Mouse (Mus musculus) stomach, embryonic 14.5 days (tissue): ENCODE measurements around the gene Slc36a3. TPM values are rescaled to one million over a fixed set of nuclear protein-coding genes. Genes with fewer than 3 reads are reported as not detected.

ENCODE experiments used
- ATAC-seq: fragments of 200-750 bp; cut with Nextera tagmentation; 2 replicates; pipeline ENCODE4 v1.8.0; 2017; ENCODE audit warnings: low read depth, moderate TSS enrichment; ENCODE audit not compliant: insufficient number of reproducible peaks, insufficient read depth, low FRiP score
- H3K27ac ChIP-seq: fragments of 300-500 bp; sonication (generic); 2 replicates; pipeline ENCODE4 v1.5.1; 2014; ENCODE audit warnings: mild to moderate bottlenecking, low read length, moderate library complexity, mixed read lengths
- H3K27me3 ChIP-seq: fragments of 300-500 bp; sonication (generic); 2 replicates; pipeline ENCODE4 v1.6.1; 2014; ENCODE audit warnings: low read length, control low read depth, mixed read lengths; ENCODE audit not compliant: control insufficient read depth, insufficient read depth
- H3K36me3 ChIP-seq: fragments of 300-500 bp; sonication (generic); 2 replicates; pipeline ENCODE4 v1.6.1; 2014; ENCODE audit warnings: mild to moderate bottlenecking, control low read depth, low read length, moderate library complexity, mixed read lengths; ENCODE audit not compliant: control insufficient read depth, insufficient read depth
- H3K4me1 ChIP-seq: fragments of 300-500 bp; sonication (generic); 2 replicates; pipeline ENCODE4 v1.6.1; 2014; ENCODE audit warnings: low read length, control low read depth, mixed read lengths; ENCODE audit not compliant: control insufficient read depth, insufficient read depth
- H3K4me2 ChIP-seq: fragments of 300-500 bp; sonication (generic); replicated peaks from 2 replicates; pipeline ENCODE4 v1.6.1; 2014; ENCODE audit warnings: low read depth, low read length, control low read depth
- H3K4me3 ChIP-seq: fragments of 300-500 bp; sonication (generic); 2 replicates; pipeline ENCODE4 v1.5.1; 2014; ENCODE audit warnings: low read depth, low read length, control low read depth
- H3K9ac ChIP-seq: fragments of 300-500 bp; sonication (generic); replicated peaks from 2 replicates; pipeline ENCODE4 v1.6.1; 2014; ENCODE audit warnings: low read depth, mild to moderate bottlenecking, control low read depth, low read length, moderate library complexity, mixed read lengths
- H3K9me3 ChIP-seq: fragments of 300-500 bp; sonication (generic); 2 replicates; pipeline ENCODE4 v1.6.1; 2016; ENCODE audit warnings: low read depth, low read length, control low read depth; ENCODE audit not compliant: control insufficient read depth
- WGBS: fragments of 180-500 bp; shearing (Covaris S2); extraction: QIAGEN DNeasy Blood & Tissue Kit; methylation state at CpG from one replicate; pipeline ENCODE4 v1.1.7; 2014; 5-methylcytosine and 5-hydroxymethylcytosine counted together
- polyA plus RNA-seq: library from polyadenylated mRNA; unstranded; fragments of >200 nt; fragmentation: Nextera tagmentation; extraction: Ambion mirVana; gene quantifications from 2 replicates; pipeline ENCODE4 v1.2.1, GENCODE M21; 2014

The Slc36a3 gene
- polyA plus RNA-seq, 1 experiment from 2014 or later, result not detected

DNA sequence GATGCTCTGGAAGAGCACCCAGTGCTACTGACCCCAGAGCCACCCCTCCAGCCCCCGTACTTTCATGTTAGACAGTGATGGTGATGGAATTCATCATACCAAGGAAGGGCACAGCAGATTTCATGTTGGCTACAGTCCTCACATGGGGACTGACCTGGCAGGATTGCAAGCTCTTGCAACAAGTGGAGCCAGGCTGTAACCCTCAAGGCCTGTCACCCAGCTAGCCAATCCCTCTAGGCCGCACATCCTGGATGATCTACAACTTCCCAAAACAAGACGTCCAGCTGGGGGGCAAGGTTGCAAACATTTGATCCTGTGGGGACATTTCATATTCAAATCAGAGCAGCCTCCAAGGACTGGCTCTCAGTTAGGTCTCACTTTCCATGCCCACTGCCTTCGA, 66.9 kb downstream of the Slc36a3 start:
- WGBS, result 68% methylated on average over 4 of the region's 4 CpGs

DNA sequence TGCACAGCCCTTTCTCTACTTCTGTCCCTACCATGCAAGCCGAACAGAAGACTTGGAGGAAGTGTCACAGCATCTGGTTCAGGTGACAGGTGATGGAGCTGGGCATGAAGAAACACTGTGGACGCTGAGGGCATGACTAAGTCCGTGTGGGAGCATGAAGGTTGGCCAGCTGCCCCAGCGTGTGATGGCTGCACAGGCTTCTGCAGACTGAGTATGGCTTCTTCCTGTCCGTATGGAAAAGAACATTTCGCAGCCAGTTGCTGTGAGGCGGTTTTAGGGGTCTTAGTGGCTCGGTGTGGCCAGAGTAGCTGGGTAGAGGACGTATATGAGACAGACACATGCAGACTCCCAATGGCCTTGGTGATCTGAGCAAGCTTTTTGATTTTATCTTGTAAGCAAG, 70.3 kb downstream of the Slc36a3 start:
- 91% methylated on average over 9 of the region's 9 CpGs for WGBS
- Histone ChIP-seq H3K36me3 (no peaks in the 10 kb centered on the region), H3K4me2 (no peak overlapping the region), H3K4me3 (no peak overlapping the region), H3K4me1 (peaks cover 5% of the 10 kb centered on the region; the same call in 1 of the 2 replicates), H3K9me3 (no peaks in the 10 kb centered on the region), H3K27ac (no peak overlapping the region), H3K9ac (no peak overlapping the region), H3K27me3 (no peaks in the 10 kb centered on the region)
- ATAC-seq, result no peak

More for the DNA sequence above, 66.9 kb downstream of the Slc36a3 start:
- Histone ChIP-seq H3K36me3 (no peaks in the 10 kb centered on the region), H3K4me2 (no peak overlapping the region), H3K9me3 (no peaks in the 10 kb centered on the region), H3K9ac (no peak overlapping the region), H3K4me1 (no peaks in the 10 kb centered on the region), H3K27ac (no peak overlapping the region), H3K4me3 (no peak overlapping the region), H3K27me3 (no peaks in the 10 kb centered on the region)
- no peak for ATAC-seq

DNA sequence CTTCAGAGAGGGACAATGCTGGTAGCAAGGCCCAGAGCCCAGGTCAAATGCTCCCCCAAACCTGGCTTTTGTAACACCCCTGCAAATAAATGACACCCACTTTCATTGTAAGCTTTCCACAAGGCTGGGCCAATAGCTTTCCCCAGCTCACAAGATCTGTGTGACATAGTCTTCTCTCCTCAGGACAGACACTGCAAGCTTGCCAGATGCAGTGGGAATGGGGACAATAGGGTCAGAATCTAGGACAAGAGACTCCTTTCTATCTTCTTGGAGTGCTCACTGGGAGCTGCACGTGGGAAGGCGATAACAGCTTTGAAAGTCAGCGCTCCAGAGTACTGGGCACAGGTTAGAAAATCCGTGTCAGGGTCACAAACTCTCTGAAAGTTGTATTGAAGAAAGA, 72.3 kb downstream of the Slc36a3 start:
- no peak overlapping the region for H3K4me2 ChIP-seq
- no peak overlapping the region for H3K9ac ChIP-seq
- H3K9me3 ChIP-seq, result no peaks in the 10 kb centered on the region
- no peak overlapping the region for H3K27ac ChIP-seq
- H3K36me3 ChIP-seq, result no peaks in the 10 kb centered on the region
- no peak overlapping the region for H3K4me3 ChIP-seq
- H3K27me3 ChIP-seq, result no peaks in the 10 kb centered on the region
- no peak for ATAC-seq
- 87% methylated on average over 4 of the region's 4 CpGs for WGBS
- H3K4me1 ChIP-seq, result peaks cover 5% of the 10 kb centered on the region; the same call in 1 of the 2 replicates

DNA sequence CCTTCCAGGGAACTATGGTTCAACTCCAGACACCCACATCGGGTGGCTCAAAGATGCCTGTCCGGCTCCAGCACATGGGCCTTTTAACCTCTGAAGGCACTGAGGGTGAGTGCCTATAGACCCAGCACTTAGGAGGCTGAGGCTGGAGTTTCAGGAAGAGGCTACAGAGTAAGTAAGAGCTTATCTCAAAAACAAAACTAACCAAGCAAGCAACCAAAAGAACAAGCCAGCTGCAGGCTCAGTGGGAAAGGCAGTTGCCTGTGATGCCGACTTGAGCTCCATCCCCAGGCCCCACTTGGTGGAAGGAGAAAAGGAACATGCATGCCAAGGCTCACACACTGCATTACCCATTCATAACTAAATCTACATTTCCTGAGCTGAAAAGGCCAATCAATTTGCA, 73.0 kb downstream of the Slc36a3 start:
- H3K4me2 ChIP-seq, result peak overlapping the region; percentile 88
- 57% methylated on average over 3 of the region's 3 CpGs for WGBS

DNA sequence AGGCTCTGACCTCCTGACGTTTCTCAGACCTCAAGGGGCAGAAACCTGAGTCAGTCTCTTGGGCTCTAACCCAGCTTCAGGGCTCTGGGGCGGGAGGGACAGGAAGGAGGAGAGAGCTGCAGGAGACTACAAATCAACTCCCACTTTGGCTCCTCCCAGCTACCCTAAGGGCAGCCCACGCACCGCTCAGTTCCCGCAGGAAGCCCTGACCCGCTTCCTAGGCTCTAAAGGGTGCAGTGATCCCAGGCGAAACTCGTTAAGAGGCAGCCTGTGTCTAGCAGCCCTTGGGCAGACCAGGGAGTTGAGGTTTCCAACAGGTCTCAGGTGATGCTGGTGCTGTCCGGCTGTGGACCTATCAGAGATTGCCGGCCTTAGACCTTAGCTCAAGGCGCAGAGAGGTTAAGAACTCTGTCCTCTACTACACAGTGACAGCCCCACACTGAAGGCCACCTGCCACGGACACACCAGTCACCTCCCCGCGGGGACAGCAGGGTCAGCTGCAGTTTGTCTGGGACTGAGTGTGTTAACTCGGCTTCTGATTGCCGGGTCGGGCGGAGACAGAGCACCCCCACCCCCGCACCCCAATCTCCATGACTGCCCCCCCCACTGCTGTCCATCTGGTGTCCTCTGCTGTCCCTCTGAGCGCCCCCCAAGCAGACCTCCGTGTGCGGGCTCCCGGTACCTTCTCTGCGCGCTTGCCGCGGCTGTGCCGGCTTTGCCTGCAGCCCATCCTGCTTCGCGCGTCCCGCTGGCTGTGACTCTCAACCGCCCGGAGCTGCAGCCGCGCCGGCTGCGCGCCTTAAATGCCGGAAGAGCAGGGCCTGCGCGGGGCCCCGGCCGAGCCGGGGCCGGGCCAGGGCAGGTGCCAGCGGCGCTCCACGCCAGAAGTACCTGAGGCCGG, 73.9 kb downstream of the Slc36a3 start, which contains the start of gene Ccdc69:
Gene Ccdc69 (minus strand): TSS at position 801 of the 901 bp plus-strand sequence.
- H3K9ac ChIP-seq, result peak within 1 kb of the TSS; percentile 34; the same call in 1 of the 2 replicates
- peak within 1 kb of the TSS; percentile 44 for H3K4me3 ChIP-seq
- peaks cover 5% of the 10 kb centered on the region; the same call in 1 of the 2 replicates for H3K4me1 ChIP-seq
- H3K27me3 ChIP-seq, result no peaks in the 10 kb centered on the region
- H3K27ac ChIP-seq, result no peak within 1 kb of the TSS
- no peaks in the 10 kb centered on the region for H3K36me3 ChIP-seq
- under 1% methylated on average over 50 of the region's 50 CpGs for WGBS
- no peaks in the 10 kb centered on the region for H3K9me3 ChIP-seq
- peak; percentile 67; the same call in 1 of the 2 replicates for ATAC-seq
- H3K4me2 ChIP-seq, result peak within 1 kb of the TSS; percentile 88

More for the DNA sequence above, 73.0 kb downstream of the Slc36a3 start:
- Histone ChIP-seq H3K27ac (no peak overlapping the region), H3K9me3 (no peaks in the 10 kb centered on the region), H3K27me3 (no peaks in the 10 kb centered on the region), H3K9ac (no peak overlapping the region), H3K36me3 (no peaks in the 10 kb centered on the region), H3K4me1 (peaks cover 5% of the 10 kb centered on the region; the same call in 1 of the 2 replicates), H3K4me3 (peak overlapping the region; percentile 44; the same call in 1 of the 2 replicates)
- no peak for ATAC-seq

DNA sequence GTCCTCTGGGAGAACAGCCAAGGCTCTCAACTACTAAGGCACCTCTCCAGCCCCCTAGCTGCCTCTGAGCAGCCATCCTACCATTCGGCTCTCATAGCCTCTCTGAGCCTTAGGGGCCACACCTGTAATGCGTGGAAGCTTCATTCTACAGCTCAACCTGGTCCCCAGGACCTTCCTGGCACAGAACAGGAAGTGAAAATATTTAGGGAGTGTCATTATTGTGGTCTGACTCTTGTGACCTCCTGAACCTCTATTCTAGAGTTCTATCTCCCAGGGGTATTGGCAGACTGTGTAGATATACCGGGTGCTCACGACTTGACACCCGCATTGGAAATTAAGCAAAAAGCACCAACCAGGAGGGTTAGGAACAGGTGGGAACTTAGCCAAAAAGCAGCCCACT, 75.3 kb downstream of the Slc36a3 start:
- no peak for ATAC-seq
- 85% methylated on average over 5 of the region's 5 CpGs for WGBS
- H3K4me3 ChIP-seq, result no peak overlapping the region
- H3K4me2 ChIP-seq, result no peak overlapping the region
- no peaks in the 10 kb centered on the region for H3K27me3 ChIP-seq
- H3K36me3 ChIP-seq, result no peaks in the 10 kb centered on the region
- peaks cover 5% of the 10 kb centered on the region; the same call in 1 of the 2 replicates for H3K4me1 ChIP-seq
- no peak overlapping the region for H3K27ac ChIP-seq
- H3K9me3 ChIP-seq, result no peaks in the 10 kb centered on the region
- H3K9ac ChIP-seq, result no peak overlapping the region

DNA sequence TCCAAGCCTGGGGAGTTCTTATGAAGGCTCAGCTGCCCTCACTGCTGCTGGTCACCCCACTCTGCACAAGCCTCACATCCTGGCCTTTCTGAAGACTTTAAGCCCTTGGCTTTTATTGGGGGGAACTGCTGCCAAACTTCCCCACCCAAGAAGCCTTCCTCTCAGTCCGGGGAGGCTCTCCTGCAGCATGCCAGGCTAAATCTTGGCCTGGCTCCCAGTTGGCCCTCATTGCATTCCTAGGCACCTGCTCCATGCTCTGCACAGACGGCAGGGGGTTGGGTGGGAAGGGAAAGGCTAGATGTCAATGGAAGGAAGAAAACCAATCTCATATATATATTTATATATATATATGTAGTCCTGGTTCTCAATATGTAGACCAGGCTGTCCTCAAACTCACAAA, 75.9 kb downstream of the Slc36a3 start:
- ATAC-seq, result no peak
- Histone ChIP-seq H3K27me3 (no peaks in the 10 kb centered on the region), H3K36me3 (no peaks in the 10 kb centered on the region), H3K9ac (no peak overlapping the region), H3K4me3 (no peak overlapping the region), H3K27ac (no peak overlapping the region), H3K4me1 (peaks cover 5% of the 10 kb centered on the region; the same call in 1 of the 2 replicates), H3K4me2 (no peak overlapping the region), H3K9me3 (no peaks in the 10 kb centered on the region)
- WGBS, result 65% methylated on average over 2 of the region's 2 CpGs
